ENCODE assay signal across 19 mouse cellular contexts in the genomic region with DNA sequence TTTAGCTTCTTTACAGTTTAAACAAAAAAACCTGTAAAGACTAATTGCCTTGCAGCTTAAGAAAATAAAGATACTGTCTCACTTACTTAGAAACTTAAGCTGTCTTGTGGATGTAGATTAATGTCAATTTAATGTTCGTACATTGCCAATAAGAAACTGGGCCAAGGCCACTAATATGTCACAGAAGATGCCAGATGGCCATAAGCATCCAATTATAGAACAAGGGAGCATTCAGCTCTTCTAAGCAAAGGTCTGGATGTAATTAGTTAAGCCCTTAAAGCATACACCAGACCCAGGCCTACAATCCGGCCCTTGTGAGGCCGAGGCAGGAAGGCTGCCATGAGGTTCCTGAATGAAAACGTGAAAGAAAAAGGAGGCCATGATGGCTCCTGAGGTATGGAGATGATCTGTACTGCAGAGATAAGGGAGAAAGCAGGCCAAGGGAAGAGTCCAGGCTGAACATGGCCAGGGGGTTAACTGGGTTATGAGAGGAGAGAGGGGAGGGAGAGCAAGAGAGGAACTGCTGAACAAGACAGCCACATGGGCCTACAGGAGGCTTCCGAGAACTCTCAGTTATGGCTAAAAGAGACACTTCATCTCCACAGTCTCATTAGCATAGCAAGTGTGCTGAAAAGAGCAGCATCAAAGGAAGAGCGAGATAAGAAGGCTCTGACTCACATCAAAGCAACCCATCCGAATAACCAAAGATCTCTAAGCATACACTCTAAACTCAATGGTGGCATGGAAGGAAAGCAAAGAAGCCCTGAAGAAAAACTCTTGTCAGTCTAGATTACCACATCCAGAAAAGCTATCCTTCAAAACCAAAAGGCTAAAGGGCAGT. TPM values are rescaled to one million over a fixed set of nuclear protein-coding genes. Genes with fewer than 3 reads are reported as not detected.
A peak's percentile ranks its signal among the peaks of the same experiment; 100 is the strongest.
DNase-seq lines count a peak whose midpoint lies in the region; ATAC-seq and TF ChIP-seq lines count a peak whose summit lies in the region.
"Had no signal": no experiment of that assay in that cellular context is flagged by ENCODE, and none has a peak within 500 bp of the region (broad histone marks: within the 10 kb centered on the region; RNA-seq: fewer than 3 reads in every experiment).

No protein-coding gene starts in this region.

- no peak overlapping the region for H3K4me2 ChIP-seq in kidney, postnatal 0 days (ENCODE audit: low read length)
- no peak overlapping the region for H3K4me2 ChIP-seq in heart, embryonic 11.5 days
- H3K4me2 ChIP-seq: liver, embryonic 12.5 days had no signal

- H3K36me3 ChIP-seq in kidney, postnatal 0 days (ENCODE audit: insufficient read depth, low read length) = no peaks in the 10 kb centered on the region
- no peaks in the 10 kb centered on the region for H3K36me3 ChIP-seq in heart, embryonic 11.5 days (ENCODE audit: control insufficient read depth, insufficient read depth, low read length)
- H3K36me3 ChIP-seq: hindbrain, embryonic 10.5 days; liver, embryonic 12.5 days had no signal

- WGBS in kidney, postnatal 0 days = 63% methylated on average over 7 of the region's 7 CpGs
- 60% methylated on average over 7 of the region's 7 CpGs for WGBS in heart, embryonic 11.5 days (ENCODE audit: insufficient replicate concordance)

- H3K9me3 ChIP-seq in kidney, postnatal 0 days (replicated peaks; ENCODE audit: low read length) = no peaks in the 10 kb centered on the region
- no peaks in the 10 kb centered on the region for H3K9me3 ChIP-seq in heart, embryonic 11.5 days (replicated peaks; ENCODE audit: control insufficient read depth, low read length)
- H3K9me3 ChIP-seq: G1E; hindbrain, embryonic 10.5 days; liver, embryonic 12.5 days had no signal

- H3K4me1 ChIP-seq in kidney, postnatal 0 days (replicated peaks; ENCODE audit: insufficient read depth, low read length) = no peaks in the 10 kb centered on the region
- H3K4me1 ChIP-seq in heart, embryonic 11.5 days (ENCODE audit: control insufficient read depth, insufficient read depth, low read length) = peaks cover 5% of the 10 kb centered on the region
- H3K4me1 ChIP-seq: liver, embryonic 12.5 days had no signal

- no peak for TF ChIP-seq CTCF in kidney, postnatal 0 days (IDR thresholded peaks at IDR 0.05; ENCODE audit: low read depth)

- no peaks in the 10 kb centered on the region for H3K27me3 ChIP-seq in kidney, postnatal 0 days (ENCODE audit: insufficient read depth, low read length)
- H3K27me3 ChIP-seq in heart, embryonic 11.5 days (ENCODE audit: control insufficient read depth, insufficient read depth, low read length) = no peaks in the 10 kb centered on the region
- H3K27me3 ChIP-seq: liver, embryonic 12.5 days had no signal

- H3K4me3 ChIP-seq in kidney, postnatal 0 days (replicated peaks; ENCODE audit: low read depth, low read length) = no peak overlapping the region
- no peak overlapping the region for H3K4me3 ChIP-seq in heart, embryonic 11.5 days (ENCODE audit: low read depth, low read length)
- H3K4me3 ChIP-seq: hindbrain, embryonic 10.5 days; liver, embryonic 12.5 days had no signal

- no peak overlapping the region for H3K27ac ChIP-seq in kidney, postnatal 0 days
- no peak overlapping the region for H3K27ac ChIP-seq in heart, embryonic 11.5 days (ENCODE audit: low read depth, low read length)
- H3K27ac ChIP-seq: hindbrain, embryonic 10.5 days; liver, embryonic 12.5 days had no signal

- no peak for ATAC-seq in kidney, postnatal 0 days (replicated peaks; ENCODE audit: low FRiP score, low read depth)
- no peak for ATAC-seq in heart, embryonic 11.5 days (replicated peaks; ENCODE audit: insufficient number of reproducible peaks, low FRiP score, low TSS enrichment)
- ATAC-seq: forebrain, embryonic 14.5 days; liver, embryonic 12.5 days had no signal

- H3K9ac ChIP-seq in kidney, postnatal 0 days (ENCODE audit: low read depth, low read length) = no peak overlapping the region
- H3K9ac ChIP-seq in heart, embryonic 11.5 days (ENCODE audit: low read depth, low read length) = no peak overlapping the region
- H3K9ac ChIP-seq: liver, embryonic 12.5 days had no signal

- DNase-seq in cerebellum, adult 9-10 months = peak; percentile 6
- no peak for DNase-seq in cerebellum, adult 9-11 months
- DNase-seq in kidney, postnatal 0 days (ENCODE audit: low spot score) = peak; percentile 86
- no peak for DNase-seq in kidney, postnatal 25 days
- DNase-seq in brain, adult 2 months (ENCODE audit: low read depth, low spot score) = peak; percentile 24
- peak; percentile 76 for DNase-seq in retina, postnatal 1 day
- no peak for DNase-seq in gastrocnemius, postnatal 25 days
- DNase-seq: cerebellum, postnatal 14 days; kidney, adult 18-20 months; layer of hippocampus, adult 9-11 months; lung, postnatal 14 days; right cerebral cortex, postnatal 4 days had no signal

RNA-seq across cellular contexts. Expression of a gene that starts 26.8 kb away (rescaled TPM):
- not detected in 2 replicates for polyA plus RNA-seq in kidney, postnatal 0 days (2015; fragmentation: Nextera tagmentation; extraction: Ambion mirVana)
- polyA plus RNA-seq in heart, embryonic 11.5 days (2014; fragmentation: Nextera tagmentation; extraction: Ambion mirVana) = 0.10 TPM in 1 of 2 replicates, not detected in the other
- not detected for total RNA-seq in gastrocnemius, postnatal 25 days (2021)
- total RNA-seq: gastrocnemius, adult 8-10 months had no signal
- polyA plus RNA-seq: forebrain, embryonic 14.5 days; G1E; heart, embryonic 14.5 days; liver, embryonic 12.5 days had no signal

RNA-seq across cellular contexts. Expression of a gene that starts 33.4 kb away (rescaled TPM):
- 30.4 and 32.5 TPM in 2 replicates for polyA plus RNA-seq in kidney, postnatal 0 days (2015; fragmentation: Nextera tagmentation; extraction: Ambion mirVana)
- polyA plus RNA-seq in heart, embryonic 11.5 days (2014; fragmentation: Nextera tagmentation; extraction: Ambion mirVana) = 26.0 and 26.8 TPM in 2 replicates
- 10 to 100 TPM; 44.0 to 45.9 TPM for total RNA-seq in gastrocnemius, postnatal 25 days (2021)

Comparison
In these comparisons a context has a peak if more than half of its experiments do, and no peak if none do; other contexts are left out.
1. DNase-seq: peak in cerebellum, adult 9-10 months (single experiment), kidney, postnatal 0 days (single experiment), brain, adult 2 months (single experiment) and retina, postnatal 1 day (single experiment); none in cerebellum, adult 9-11 months (single experiment), kidney, postnatal 25 days (0 of 2) and gastrocnemius, postnatal 25 days (single experiment).